Mouse (Mus musculus) forebrain, embryonic 10.5 days (tissue): ENCODE measurements around the gene Tedc1. TPM values are rescaled to one million over a fixed set of nuclear protein-coding genes. Genes with fewer than 3 reads are reported as not detected.
A peak's percentile ranks its signal among the peaks of the same experiment; 100 is the strongest.

Source experiments
- DNase-seq: peaks from one replicate; pipeline ENCODE4 v3.0.0-alpha.2; 2017; ENCODE audit warnings: low spot score; ENCODE audit errors: extremely low spot score
- H3K27ac ChIP-seq: fragments of 300-500 bp; sonication (generic); 2 replicates; pipeline ENCODE4 v1.5.1; 2016; ENCODE audit warnings: mild to moderate bottlenecking
- H3K27me3 ChIP-seq: fragments of 300-500 bp; sonication (generic); 2 replicates; pipeline ENCODE4 v1.6.1; 2016; ENCODE audit warnings: mild to moderate bottlenecking; ENCODE audit not compliant: poor library complexity, severe bottlenecking
- H3K36me3 ChIP-seq: fragments of 300-500 bp; sonication (generic); replicated peaks from 2 replicates; pipeline ENCODE4 v1.6.1; 2016; ENCODE audit warnings: mild to moderate bottlenecking, moderate library complexity
- H3K4me1 ChIP-seq: fragments of 300-500 bp; sonication (generic); 2 replicates; pipeline ENCODE4 v1.6.1; 2016
- H3K4me3 ChIP-seq: fragments of 300-500 bp; sonication (generic); 2 replicates; pipeline ENCODE4 v1.5.1; 2016; ENCODE audit warnings: mild to moderate bottlenecking, moderate library complexity
- H3K9me3 ChIP-seq: fragments of 300-500 bp; sonication (generic); 2 replicates; pipeline ENCODE4 v1.6.1; 2016; ENCODE audit warnings: mild to moderate bottlenecking, moderate library complexity
- WGBS: fragments of 180-500 bp; shearing (Covaris S2); methylation state at CpG from one replicate; pipeline ENCODE4 v1.1.7; 2016; 5-methylcytosine and 5-hydroxymethylcytosine counted together
- polyA plus RNA-seq: library from polyadenylated mRNA; unstranded; fragments of >200 nt; fragmentation: Nextera tagmentation; extraction: Ambion mirVana; gene quantifications from 2 replicates; pipeline ENCODE4 v1.2.1, GENCODE M21; 2016

Tedc1 gene
- polyA plus RNA-seq: 66.4 and 69.6 TPM in 2 replicates

DNA sequence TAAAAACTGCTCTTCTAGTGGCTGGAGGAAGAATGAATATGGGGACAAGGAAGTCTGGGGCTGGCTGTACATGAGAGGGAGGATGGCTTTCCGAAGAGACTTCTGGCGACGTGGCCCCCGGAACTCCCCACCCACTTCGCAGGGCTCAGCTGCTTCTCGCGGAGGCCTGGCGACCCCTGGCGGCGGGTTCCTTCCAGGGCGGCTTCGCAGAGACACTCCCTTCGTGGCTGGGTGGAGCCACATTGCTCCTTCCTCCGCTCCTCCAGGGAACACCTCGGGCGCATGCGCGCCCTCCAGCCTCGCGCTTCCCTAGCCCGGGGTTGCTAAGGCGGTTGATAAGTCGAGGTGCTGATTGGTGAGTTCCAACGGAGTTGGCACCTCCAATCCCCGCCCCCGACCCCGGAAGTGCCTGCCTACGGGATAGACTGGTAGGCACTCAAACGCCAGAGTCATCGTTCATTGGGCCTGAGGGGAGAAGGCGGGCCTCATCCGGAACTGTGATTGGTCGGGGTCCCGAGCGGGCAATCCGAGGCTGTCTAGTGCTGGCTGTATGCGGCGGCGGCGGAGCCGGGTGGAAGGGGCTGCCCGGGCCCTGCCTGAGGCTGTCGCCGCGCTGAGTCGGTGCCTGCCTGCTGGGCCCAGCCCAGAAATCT, at the start of gene Tedc1:
TSS of gene Tedc1 (plus strand) at position 535 of the 653 bp plus-strand sequence.
- H3K27me3 ChIP-seq: peaks cover 40% of the 10 kb centered on the region
- H3K27ac ChIP-seq: peak within 1 kb of the TSS; percentile 87
- WGBS: under 1% methylated on average over 46 of the region's 46 CpGs
- H3K4me3 ChIP-seq: peak within 1 kb of the TSS; percentile 80
- no peaks in the 10 kb centered on the region for H3K9me3 ChIP-seq
- peak; percentile 99 for DNase-seq
- H3K4me1 ChIP-seq: peaks cover 48% of the 10 kb centered on the region
- peaks cover 32% of the 10 kb centered on the region for H3K36me3 ChIP-seq

DNA sequence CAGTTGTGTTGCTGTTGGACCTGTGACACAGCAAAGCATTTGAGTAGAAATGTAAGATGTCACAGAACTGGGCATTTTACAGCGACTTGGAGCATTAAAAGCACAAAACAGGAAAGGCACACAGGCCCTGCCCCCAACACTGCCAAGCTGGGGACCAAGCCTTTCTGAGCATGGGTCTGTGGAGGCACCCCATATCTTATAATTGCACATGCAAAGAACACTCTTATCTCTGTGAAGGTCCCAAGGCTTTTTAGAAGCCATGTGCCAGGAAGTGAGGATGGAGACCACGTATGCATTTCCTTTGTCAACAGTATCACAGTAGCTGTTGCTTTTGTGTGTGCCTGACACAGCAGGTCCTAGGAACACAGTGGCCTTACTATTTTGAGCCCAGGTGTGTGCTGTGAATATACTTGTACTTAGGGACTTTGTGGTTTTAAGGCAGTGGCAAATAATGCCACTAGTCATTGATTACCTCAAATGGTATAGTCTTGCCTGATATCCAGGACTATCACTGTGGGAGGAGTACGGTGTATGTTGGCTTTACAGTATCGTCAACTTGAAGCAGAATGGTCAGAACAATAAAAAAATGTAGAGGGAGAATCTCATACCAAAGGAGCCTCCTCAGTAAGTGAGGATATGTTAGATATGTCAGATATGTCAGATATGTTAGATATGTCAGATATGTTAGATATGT, 48.6 kb upstream of the Tedc1 start:
- H3K9me3 ChIP-seq: peaks cover 6% of the 10 kb centered on the region
- no peak overlapping the region for H3K4me3 ChIP-seq
- H3K27ac ChIP-seq: no peak overlapping the region
- H3K36me3 ChIP-seq: peaks cover 76% of the 10 kb centered on the region
- no peak for DNase-seq
- 87% methylated on average over 4 of the region's 4 CpGs for WGBS
- H3K4me1 ChIP-seq: peaks cover 15% of the 10 kb centered on the region
- H3K27me3 ChIP-seq: no peaks in the 10 kb centered on the region

DNA sequence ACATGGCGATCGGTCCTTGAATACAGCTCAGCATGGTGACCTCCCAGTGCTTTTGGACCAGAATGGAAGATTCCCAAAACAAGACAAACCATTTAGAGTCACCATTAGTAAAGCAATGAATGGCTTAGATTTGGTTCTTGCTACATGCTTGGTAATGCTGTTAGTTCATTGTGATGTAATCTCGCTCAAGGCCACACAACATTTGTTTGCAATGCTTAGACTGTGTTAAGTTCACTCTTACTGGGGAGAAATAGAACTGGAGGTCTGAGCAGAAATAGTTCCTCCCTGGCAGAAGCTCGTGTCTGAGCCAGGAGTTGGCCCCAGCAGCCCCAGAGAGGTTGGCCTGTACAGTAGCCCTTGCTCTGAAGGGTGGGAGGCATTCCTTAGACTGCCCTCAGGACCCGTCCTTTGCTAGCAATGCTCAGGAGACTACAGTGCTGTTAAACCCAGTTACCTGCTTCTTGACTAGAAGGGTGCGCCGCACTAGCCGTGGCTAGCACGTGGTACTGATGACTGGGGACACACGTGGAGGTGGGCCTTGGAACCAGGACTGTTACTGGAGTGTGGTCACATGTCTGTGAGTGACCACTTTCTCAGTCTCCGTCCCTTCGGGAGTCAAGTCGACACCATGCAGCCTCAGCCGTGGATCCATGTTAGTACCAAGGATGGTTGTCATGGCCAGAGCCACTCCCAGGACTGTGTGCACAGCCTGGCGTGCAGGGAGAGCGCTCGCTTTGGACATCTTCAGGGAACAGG, 47.5 kb upstream of the Tedc1 start:
- WGBS: 92% methylated on average over 17 of the region's 17 CpGs
- DNase-seq: no peak
- Histone ChIP-seq H3K9me3 (peaks cover 6% of the 10 kb centered on the region), H3K4me1 (0 out of 2 replicates have a peak, but pooled peaks cover 5% of the 10 kb centered on the region), H3K36me3 (peaks cover 76% of the 10 kb centered on the region), H3K4me3 (no peak overlapping the region), H3K27ac (no peak overlapping the region), H3K27me3 (no peaks in the 10 kb centered on the region)

GRCm38 (mm10) chr12:113109801-113110200, 46.4 kb upstream of the Tedc1 start:
- no peak overlapping the region for H3K4me3 ChIP-seq
- peaks cover 6% of the 10 kb centered on the region for H3K9me3 ChIP-seq
- H3K27ac ChIP-seq: no peak overlapping the region
- no peak for DNase-seq
- peaks cover 76% of the 10 kb centered on the region for H3K36me3 ChIP-seq
- H3K4me1 ChIP-seq: no peaks in the 10 kb centered on the region
- H3K27me3 ChIP-seq: no peaks in the 10 kb centered on the region
- WGBS: 91% methylated on average over 10 of the region's 10 CpGs

DNA sequence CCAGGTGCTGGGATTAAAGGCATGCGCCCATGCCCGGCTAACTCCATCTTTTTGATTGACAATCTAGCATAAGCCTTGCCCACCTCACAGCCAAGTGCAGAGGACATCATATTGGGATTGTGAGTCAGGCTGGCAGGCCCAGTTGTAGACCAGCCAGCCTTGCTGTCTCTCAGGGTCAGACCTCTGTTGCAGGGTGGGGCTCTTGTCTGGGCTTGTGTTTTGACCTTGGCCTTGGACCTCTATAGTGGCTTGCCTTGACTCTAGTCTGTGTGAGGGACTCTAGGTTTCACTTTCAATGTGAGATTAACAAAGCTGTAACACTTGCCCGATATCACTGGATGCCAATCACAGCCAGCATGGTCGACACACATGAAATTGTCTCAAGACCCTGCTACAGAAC, 42.1 kb upstream of the Tedc1 start:
- no peaks in the 10 kb centered on the region for H3K27me3 ChIP-seq
- no peak for DNase-seq
- H3K4me3 ChIP-seq: no peak overlapping the region
- no peaks in the 10 kb centered on the region for H3K4me1 ChIP-seq
- 93% methylated on average over 4 of the region's 4 CpGs for WGBS
- no peaks in the 10 kb centered on the region for H3K9me3 ChIP-seq
- peaks cover 84% of the 10 kb centered on the region for H3K36me3 ChIP-seq
- H3K27ac ChIP-seq: no peak overlapping the region

GRCm38 (mm10) chr12:113114856-113115538, 41.2 kb upstream of the Tedc1 start:
- Histone ChIP-seq H3K27ac (no peak overlapping the region), H3K4me1 (no peaks in the 10 kb centered on the region), H3K36me3 (peaks cover 88% of the 10 kb centered on the region), H3K9me3 (no peaks in the 10 kb centered on the region), H3K4me3 (no peak overlapping the region), H3K27me3 (no peaks in the 10 kb centered on the region)
- no peak for DNase-seq
- 89% methylated on average over 16 of the region's 16 CpGs for WGBS

DNA sequence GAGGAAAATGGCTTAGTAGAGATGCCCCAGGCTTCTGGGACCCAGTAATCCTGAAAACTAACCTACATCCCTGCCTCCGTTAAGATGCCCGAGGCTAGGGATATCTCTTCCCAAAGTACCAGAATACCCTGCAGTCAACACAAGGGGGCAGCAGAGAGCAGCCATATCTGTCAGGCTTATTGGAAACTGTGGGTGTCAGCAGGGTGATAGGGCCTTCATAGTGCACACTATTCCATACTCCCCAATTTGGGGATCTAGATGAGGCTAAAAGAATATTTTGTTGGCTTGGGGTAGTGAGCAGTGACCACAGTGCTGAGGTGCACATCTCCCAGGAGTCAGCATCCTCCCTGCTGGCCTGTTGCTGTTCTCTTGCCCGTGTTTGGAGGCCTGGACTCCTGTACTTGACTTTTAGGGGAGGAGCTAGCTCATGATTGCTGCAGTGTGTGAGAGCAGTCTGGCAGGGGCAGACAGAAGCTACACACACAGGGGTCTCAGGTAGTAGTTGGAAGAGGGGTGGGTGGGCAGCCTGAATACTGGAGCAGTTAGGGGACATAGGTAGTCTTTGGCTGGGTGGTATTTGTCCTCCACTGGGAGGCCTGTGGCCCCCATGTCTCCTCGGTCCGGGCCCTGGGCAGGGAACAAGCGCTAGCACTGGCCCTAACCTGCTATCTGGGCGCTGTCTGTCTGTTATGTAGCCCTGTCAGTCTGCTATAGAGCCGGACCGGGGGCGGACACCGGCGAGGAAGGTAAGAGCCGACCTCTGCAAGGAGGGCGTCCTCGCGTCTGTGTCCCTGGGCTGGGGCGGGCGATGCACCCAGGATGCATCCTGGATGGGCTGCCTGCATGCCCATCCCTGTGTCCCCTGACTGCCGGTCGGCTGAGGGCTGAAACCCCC, 36.5 kb upstream of the Tedc1 start:
- Histone ChIP-seq H3K9me3 (no peaks in the 10 kb centered on the region), H3K27ac (no peak overlapping the region), H3K4me1 (no peaks in the 10 kb centered on the region), H3K4me3 (no peak overlapping the region), H3K36me3 (peaks cover 98% of the 10 kb centered on the region), H3K27me3 (no peaks in the 10 kb centered on the region)
- WGBS: 86% methylated on average over 20 of the region's 20 CpGs
- DNase-seq: peak; percentile 75

DNA sequence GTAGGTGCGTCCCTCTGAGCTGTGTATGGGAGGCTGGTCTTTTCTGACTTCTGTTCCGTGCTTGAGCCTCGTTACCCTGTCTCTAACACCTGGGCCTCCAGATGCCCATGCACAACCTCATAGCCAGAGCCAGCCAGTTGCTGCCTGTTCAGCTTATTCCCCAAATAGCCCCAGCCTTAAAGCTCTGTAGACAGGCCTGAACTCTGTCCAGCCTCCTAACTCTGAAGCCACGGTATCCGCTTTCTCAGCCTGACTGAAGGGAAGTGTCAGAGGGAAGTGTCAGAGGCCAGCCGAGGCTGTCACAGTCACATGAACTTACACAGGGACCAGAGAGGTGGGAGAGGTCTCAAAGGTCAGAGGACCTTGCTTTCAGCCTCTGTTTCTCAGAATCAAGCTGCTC, 31.5 kb upstream of the Tedc1 start:
- no peaks in the 10 kb centered on the region for H3K9me3 ChIP-seq
- no peaks in the 10 kb centered on the region for H3K4me1 ChIP-seq
- 91% methylated on average over 6 of the region's 6 CpGs for WGBS
- no peaks in the 10 kb centered on the region for H3K27me3 ChIP-seq
- H3K36me3 ChIP-seq: peaks cover 100% of the 10 kb centered on the region
- H3K27ac ChIP-seq: no peak overlapping the region
- H3K4me3 ChIP-seq: no peak overlapping the region
- no peak for DNase-seq

DNA sequence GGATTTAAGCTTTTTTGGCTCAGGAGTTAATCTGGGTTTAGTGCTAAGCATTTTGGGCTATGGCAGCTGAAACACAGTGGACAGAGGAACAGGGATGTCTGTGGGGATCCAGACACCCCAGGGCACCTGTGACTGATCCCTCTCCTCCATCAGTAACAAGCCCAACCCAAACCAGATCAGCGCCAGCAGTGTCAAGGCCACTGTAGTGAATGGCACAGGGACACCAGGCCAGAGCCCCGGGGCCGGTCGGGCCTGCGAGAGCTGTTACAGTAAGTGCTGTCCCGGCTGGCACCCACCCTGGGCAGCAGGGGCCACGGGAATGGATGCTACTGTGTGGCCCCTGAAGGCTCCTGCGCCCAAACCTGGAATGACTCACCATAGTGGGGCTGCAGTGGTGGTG, 25.5 kb upstream of the Tedc1 start:
- Histone ChIP-seq H3K27me3 (no peaks in the 10 kb centered on the region), H3K4me1 (no peaks in the 10 kb centered on the region), H3K9me3 (no peaks in the 10 kb centered on the region), H3K27ac (no peak overlapping the region), H3K36me3 (peaks cover 100% of the 10 kb centered on the region), H3K4me3 (no peak overlapping the region)
- 93% methylated on average over 8 of the region's 8 CpGs for WGBS
- no peak for DNase-seq

- no peaks in the 10 kb centered on the region for H3K9me3 ChIP-seq
- no peak overlapping the region for H3K4me3 ChIP-seq
- H3K27ac ChIP-seq: no peak overlapping the region
- no peaks in the 10 kb centered on the region for H3K4me1 ChIP-seq
- peaks cover 100% of the 10 kb centered on the region for H3K36me3 ChIP-seq
- no peaks in the 10 kb centered on the region for H3K27me3 ChIP-seq
- 96% methylated on average over 14 of the region's 14 CpGs for WGBS
- no peak for DNase-seq
These were observed 24.6 kb upstream of the Tedc1 start for GRCm38 (mm10) chr12:113131601-113132000.

- Histone ChIP-seq H3K27ac (no peak overlapping the region), H3K27me3 (no peaks in the 10 kb centered on the region), H3K4me1 (peaks cover 3% of the 10 kb centered on the region; the same call in 1 of the 2 replicates), H3K4me3 (no peak overlapping the region), H3K9me3 (no peaks in the 10 kb centered on the region), H3K36me3 (peaks cover 100% of the 10 kb centered on the region)
- 96% methylated on average over 2 of the region's 2 CpGs for WGBS
- DNase-seq: no peak
These were observed 23.7 kb upstream of the Tedc1 start for GRCm38 (mm10) chr12:113132567-113132966.

- H3K4me1 ChIP-seq: peaks cover 9% of the 10 kb centered on the region
- whole genome bisulfite sequencing: 96% methylated on average over 9 of the region's 9 CpGs
- no peak overlapping the region for H3K4me3 ChIP-seq
- DNase-seq: no peak
- H3K9me3 ChIP-seq: no peaks in the 10 kb centered on the region
- no peak overlapping the region for H3K27ac ChIP-seq
- H3K27me3 ChIP-seq: no peaks in the 10 kb centered on the region
- H3K36me3 ChIP-seq: peaks cover 100% of the 10 kb centered on the region
These were observed 23.0 kb upstream of the Tedc1 start for GRCm38 (mm10) chr12:113133260-113133659.
